Comparison of ENCODE assay signal across 26 mouse cellular contexts in the genomic region with DNA sequence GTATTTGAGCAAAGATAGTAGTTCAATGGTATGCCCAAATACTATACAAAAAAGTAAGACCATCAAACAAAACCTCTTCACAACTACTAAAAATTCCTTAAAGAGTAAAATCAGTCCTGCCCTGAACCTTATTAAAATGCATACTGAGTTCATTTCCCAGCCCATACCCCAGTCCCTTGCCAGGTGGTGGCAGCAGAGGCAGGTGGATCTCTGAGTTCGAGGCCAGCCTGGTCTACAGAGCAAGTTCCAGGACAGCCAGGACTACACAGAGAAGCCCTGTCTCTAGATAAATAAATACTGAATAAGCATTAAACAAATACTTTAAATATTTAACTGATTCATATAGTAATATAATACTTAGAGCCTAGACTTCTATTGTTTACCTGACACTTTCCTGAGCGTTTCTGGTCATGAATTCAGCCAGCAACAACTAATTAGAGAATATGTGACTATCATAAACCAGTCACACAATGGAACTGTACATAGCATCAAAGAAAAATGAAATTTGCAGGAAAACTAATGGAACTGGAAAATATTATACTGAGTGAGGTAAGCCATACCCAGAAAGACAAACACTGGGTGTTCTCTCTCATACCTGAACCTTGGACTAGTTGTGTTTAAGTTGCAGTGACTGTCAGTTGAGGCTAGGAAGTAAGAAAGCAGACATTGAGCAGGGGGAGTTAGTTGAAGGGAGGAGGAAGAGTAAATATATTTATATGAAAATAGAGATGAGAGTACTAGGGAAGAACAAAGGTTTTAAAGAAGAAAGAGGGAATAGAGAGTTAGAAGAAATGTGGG. TPM values are rescaled to one million over a fixed set of nuclear protein-coding genes. Genes with fewer than 3 reads are reported as not detected.
A peak's percentile ranks its signal among the peaks of the same experiment; 100 is the strongest.
DNase-seq lines count a peak whose midpoint lies in the region; ATAC-seq and TF ChIP-seq lines count a peak whose summit lies in the region.
"Had no signal": no experiment of that assay in that cellular context is flagged by ENCODE, and none has a peak within 500 bp of the region (broad histone marks: within the 10 kb centered on the region; RNA-seq: fewer than 3 reads in every experiment).

No protein-coding gene starts in this region.

- no peaks in the 10 kb centered on the region for H3K4me1 ChIP-seq in kidney, postnatal 0 days (replicated peaks; ENCODE audit: insufficient read depth, low read length)
- no peaks in the 10 kb centered on the region for H3K4me1 ChIP-seq in spleen, adult 2 months (ENCODE audit: control insufficient read depth, insufficient read depth, insufficient read length)
- H3K4me1 ChIP-seq in intestine, postnatal 0 days (replicated peaks; ENCODE audit: control insufficient read depth, insufficient read depth, low read length): no peaks in the 10 kb centered on the region
- H3K4me1 ChIP-seq in midbrain, postnatal 0 days (ENCODE audit: insufficient read depth, low read length): no peaks in the 10 kb centered on the region
- H3K4me1 ChIP-seq: embryonic facial prominence, embryonic 10.5 days; forebrain, embryonic 10.5 days; limb, embryonic 13.5 days; midbrain, embryonic 10.5 days; neural tube, embryonic 15.5 days had no signal

- peak; percentile 14; the same call in 1 of the 2 replicates for TF ChIP-seq CTCF in kidney, postnatal 0 days (IDR thresholded peaks at IDR 0.05; ENCODE audit: low read depth)
- TF ChIP-seq CTCF in spleen, adult 2 months (IDR thresholded peaks at IDR 0.05; ENCODE audit: extremely low read depth, insufficient read depth, insufficient read length, insufficient replicate concordance): peak; percentile 21; the same call in 1 of the 2 replicates
- TF ChIP-seq CTCF in intestine, postnatal 0 days (IDR thresholded peaks at IDR 0.05; ENCODE audit: low read depth): peak; percentile 52
- TF ChIP-seq CTCF in midbrain, postnatal 0 days (IDR thresholded peaks at IDR 0.05): no peak

- no peak overlapping the region for H3K4me3 ChIP-seq in kidney, postnatal 0 days (replicated peaks; ENCODE audit: low read depth, low read length)
- no peak overlapping the region for H3K4me3 ChIP-seq in spleen, adult 2 months (ENCODE audit: extremely low read depth, insufficient read depth, insufficient read length)
- no peak overlapping the region for H3K4me3 ChIP-seq in intestine, postnatal 0 days (ENCODE audit: low read depth, low read length)
- no peak overlapping the region for H3K4me3 ChIP-seq in midbrain, postnatal 0 days (ENCODE audit: low read depth, low read length)
- H3K4me3 ChIP-seq: embryonic facial prominence, embryonic 10.5 days; forebrain, embryonic 10.5 days; heart, embryonic 12.5 days; limb, embryonic 13.5 days; midbrain, embryonic 10.5 days; neural tube, embryonic 15.5 days had no signal

- no peaks in the 10 kb centered on the region for H3K36me3 ChIP-seq in kidney, postnatal 0 days (ENCODE audit: insufficient read depth, low read length)
- H3K36me3 ChIP-seq in spleen, adult 2 months (ENCODE audit: control insufficient read depth, insufficient read depth, low read length): no peaks in the 10 kb centered on the region
- H3K36me3 ChIP-seq in intestine, postnatal 0 days (ENCODE audit: control insufficient read depth, insufficient read depth): no peaks in the 10 kb centered on the region; the same call in 1 of the 2 replicates
- no peaks in the 10 kb centered on the region for H3K36me3 ChIP-seq in midbrain, postnatal 0 days (ENCODE audit: insufficient read depth, low read length)
- H3K36me3 ChIP-seq: embryonic facial prominence, embryonic 10.5 days; heart, embryonic 12.5 days; limb, embryonic 13.5 days; midbrain, embryonic 10.5 days; neural tube, embryonic 15.5 days had no signal

- no peak overlapping the region for H3K4me2 ChIP-seq in kidney, postnatal 0 days (ENCODE audit: low read length)
- H3K4me2 ChIP-seq in intestine, postnatal 0 days (replicated peaks; ENCODE audit: low read depth): no peak overlapping the region
- no peak overlapping the region for H3K4me2 ChIP-seq in midbrain, postnatal 0 days (ENCODE audit: low read depth, low read length, poor library complexity, severe bottlenecking)
- H3K4me2 ChIP-seq: heart, embryonic 12.5 days; hindbrain, embryonic 14.5 days; limb, embryonic 13.5 days; lung, embryonic 14.5 days; neural tube, embryonic 15.5 days had no signal

- WGBS in kidney, postnatal 0 days: 88% methylated on average over 2 of the region's 2 CpGs
- 94% methylated on average over 2 of the region's 2 CpGs for WGBS in spleen, adult 2 months
- WGBS in intestine, postnatal 0 days: 63% methylated on average over 2 of the region's 2 CpGs
- 94% methylated on average over 2 of the region's 2 CpGs for WGBS in midbrain, postnatal 0 days

- no peak overlapping the region for H3K27ac ChIP-seq in kidney, postnatal 0 days
- H3K27ac ChIP-seq in spleen, adult 2 months (ENCODE audit: insufficient read depth, low read length): no peak overlapping the region
- H3K27ac ChIP-seq in intestine, postnatal 0 days (ENCODE audit: low read depth, low read length): no peak overlapping the region
- no peak overlapping the region for H3K27ac ChIP-seq in midbrain, postnatal 0 days (ENCODE audit: low read depth, low read length)
- H3K27ac ChIP-seq: embryonic facial prominence, embryonic 10.5 days; forebrain, embryonic 10.5 days; hindbrain, embryonic 14.5 days; limb, embryonic 13.5 days; macrophage; midbrain, embryonic 10.5 days; neural tube, embryonic 15.5 days had no signal

- H3K9me3 ChIP-seq in kidney, postnatal 0 days (replicated peaks; ENCODE audit: low read length): no peaks in the 10 kb centered on the region
- no peaks in the 10 kb centered on the region for H3K9me3 ChIP-seq in intestine, postnatal 0 days (ENCODE audit: control insufficient read depth)
- no peaks in the 10 kb centered on the region for H3K9me3 ChIP-seq in midbrain, postnatal 0 days (ENCODE audit: low read length)
- H3K9me3 ChIP-seq: embryonic facial prominence, embryonic 10.5 days; forebrain, embryonic 10.5 days; heart, embryonic 12.5 days; limb, embryonic 13.5 days; midbrain, embryonic 10.5 days; neural tube, embryonic 15.5 days had no signal

- H3K27me3 ChIP-seq in kidney, postnatal 0 days (ENCODE audit: insufficient read depth, low read length): no peaks in the 10 kb centered on the region
- H3K27me3 ChIP-seq in spleen, adult 2 months (ENCODE audit: control insufficient read depth, insufficient read depth, low read length): no peaks in the 10 kb centered on the region
- H3K27me3 ChIP-seq in intestine, postnatal 0 days (replicated peaks; ENCODE audit: control insufficient read depth, insufficient read depth, low read length): no peaks in the 10 kb centered on the region
- no peaks in the 10 kb centered on the region for H3K27me3 ChIP-seq in midbrain, postnatal 0 days (ENCODE audit: insufficient read depth, low read length)
- H3K27me3 ChIP-seq: heart, embryonic 12.5 days; limb, embryonic 13.5 days; neural tube, embryonic 15.5 days had no signal

- no peak for DNase-seq in kidney, postnatal 0 days (ENCODE audit: low spot score)
- no peak for DNase-seq in kidney, adult 8-10 months
- DNase-seq in spleen, adult 2 months (ENCODE audit: low read depth in 1 of 2, low spot score in 2 of 2): no peak
- DNase-seq in spleen, postnatal 14 days (ENCODE audit: low spot score in 2 of 2): no peak
- no peak for DNase-seq in midbrain, postnatal 0 days (ENCODE audit: low spot score)
- DNase-seq: adrenal gland, postnatal 25 days; cerebellum, adult 9-10 months; forebrain, postnatal 0 days; gastrocnemius, postnatal 25 days; heart, adult 18-20 months; heart, postnatal 10 days; layer of hippocampus, adult 9-11 months; lung, embryonic 14.5 days; thymus, postnatal 14 days had no signal

- no peak overlapping the region for H3K9ac ChIP-seq in kidney, postnatal 0 days (ENCODE audit: low read depth, low read length)
- H3K9ac ChIP-seq in intestine, postnatal 0 days (ENCODE audit: low read depth, low read length): no peak overlapping the region
- H3K9ac ChIP-seq in midbrain, postnatal 0 days (replicated peaks; ENCODE audit: low read length, poor library complexity, severe bottlenecking): no peak overlapping the region
- H3K9ac ChIP-seq: forebrain, postnatal 0 days; heart, embryonic 12.5 days; hindbrain, embryonic 14.5 days; limb, embryonic 13.5 days; lung, embryonic 14.5 days; neural tube, embryonic 15.5 days had no signal

- no peak for TF ChIP-seq POLR2A in spleen, adult 2 months (IDR thresholded peaks at IDR 0.05; ENCODE audit: low read depth, low read length)

- no peak for ATAC-seq in kidney, postnatal 0 days (replicated peaks; ENCODE audit: low FRiP score, low read depth)
- no peak for ATAC-seq in intestine, postnatal 0 days
- ATAC-seq in megakaryocyte progenitor cell, adult 5-6 weeks (replicated peaks; ENCODE audit: poor library complexity): no peak
- no peak for ATAC-seq in midbrain, postnatal 0 days (ENCODE audit: low FRiP score)
- ATAC-seq: forebrain, postnatal 0 days; inflammation-experienced regulatory T-cells, adult 6 months; midbrain, embryonic 16.5 days had no signal

RNA-seq across cellular contexts. Expression of a gene that starts 34.4 kb away (rescaled TPM):
- polyA plus RNA-seq in kidney, postnatal 0 days (2015; fragmentation: Nextera tagmentation; extraction: Ambion mirVana): 22.9 and 24.3 TPM in 2 replicates
- polyA plus RNA-seq in spleen, adult 2 months (2012; rRNA removed): 9.3 and 14.8 TPM in 2 replicates
- 62.6 and 63.5 TPM in 2 replicates for polyA plus RNA-seq in intestine, postnatal 0 days (2015; fragmentation: Nextera tagmentation; extraction: Ambion mirVana)
- total RNA-seq in megakaryocyte progenitor cell, adult 5-6 weeks (2015): 82.4 and 91.7 TPM in 2 replicates
- 56.8 and 78.7 TPM in 2 replicates for total RNA-seq in megakaryocyte progenitor cell, adult 5-6 weeks (2017)
- total RNA-seq in midbrain, postnatal 0 days (2014; rRNA removed): 23.2 and 27.4 TPM in 2 replicates
- 9.9 and 11.1 TPM in 2 replicates for polyA plus RNA-seq in midbrain, postnatal 0 days (2015; fragmentation: Nextera tagmentation; extraction: Ambion mirVana)
